Mouse (Mus musculus) adipocyte (in vitro differentiated cells): ENCODE data around the gene Fam189b.

Experiments
- DNase-seq: peaks from one replicate; pipeline ENCODE4 v3.0.0-alpha.2; 2016; ENCODE audit warnings: low spot score

Fam189b gene

GRCm38 (mm10) chr3:89230561-89230960 lies 47.6 kb downstream of the Fam189b start:
- no peak for DNase-seq

GRCm38 (mm10) chr3:89231345-89231744 lies 48.4 kb downstream of the Fam189b start:
- no peak for DNase-seq

GRCm38 (mm10) chr3:89231772-89232275 lies 48.9 kb downstream of the Fam189b start:
- no peak for DNase-seq

- no peak for DNase-seq
Observed at GRCm38 (mm10) chr3:89232614-89233013, 49.7 kb downstream of the Fam189b start.

GRCm38 (mm10) chr3:89233562-89234110 lies 50.7 kb downstream of the Fam189b start:
- no peak for DNase-seq

GRCm38 (mm10) chr3:89236516-89236915 lies 53.6 kb downstream of the Fam189b start:
- DNase-seq: no peak

GRCm38 (mm10) chr3:89237682-89238081 lies 54.7 kb downstream of the Fam189b start:
- DNase-seq: no peak

- DNase-seq: no peak
Observed at GRCm38 (mm10) chr3:89238494-89238893, 55.6 kb downstream of the Fam189b start.
